Mouse (Mus musculus): Measurements from ENCODE around the gene Ankrd54. TPM values are rescaled to one million over a fixed set of nuclear protein-coding genes. Genes with fewer than 3 reads are reported as not detected.

Ankrd54 gene
- polyA plus RNA-seq, 1 experiment = 36.1 TPM

DNA sequence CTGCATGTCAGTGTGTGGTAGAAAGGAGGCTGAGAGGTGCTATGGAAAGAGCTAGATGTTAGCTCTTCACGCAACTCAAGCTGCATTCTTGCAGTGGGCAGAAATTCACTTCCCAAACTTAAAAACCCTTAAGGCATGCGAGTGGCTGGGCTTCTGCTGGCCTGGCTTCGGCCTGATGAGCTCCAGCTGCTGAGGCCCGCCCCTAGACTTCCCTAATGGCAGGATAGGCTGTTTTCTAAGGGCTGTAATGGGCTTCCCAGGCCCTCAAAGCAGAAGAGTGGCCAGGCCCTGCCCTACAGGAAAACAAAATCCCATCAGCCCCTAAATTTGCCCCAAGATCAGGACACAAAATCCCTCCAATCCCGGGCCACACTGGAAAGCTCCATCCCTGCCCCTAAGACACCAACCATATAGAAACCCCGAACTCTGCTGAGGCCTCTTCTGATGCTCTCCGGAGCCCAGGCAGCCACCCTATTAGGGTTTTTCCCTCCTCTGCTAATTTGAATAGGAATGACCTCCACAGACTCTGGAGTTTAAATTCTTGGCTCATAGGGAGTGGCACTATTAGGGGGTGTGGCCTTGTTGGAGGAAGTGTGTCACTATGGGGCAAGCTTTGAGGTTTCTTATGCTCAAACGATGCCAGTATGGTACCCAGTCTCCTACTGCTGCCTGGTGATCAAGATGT is 2.5 kb upstream of the Ankrd54 start:
- Histone ChIP-seq H3K4me2 (ENCODE audit: low read depth) (no peak overlapping the region), H3K4me3 (no peak overlapping the region), H3K79me2 (ENCODE audit: control insufficient read depth, insufficient read depth) (peaks cover 9% of the 10 kb centered on the region), H3ac (ENCODE audit: control insufficient read depth, insufficient read length) (no peak overlapping the region), H3K27me3 (ENCODE audit: control insufficient read depth, insufficient read depth, insufficient read length) (peaks cover 14% of the 10 kb centered on the region), H3K36me3 (ENCODE audit: control insufficient read depth, insufficient read depth) (peaks cover 2% of the 10 kb centered on the region)
- TF ChIP-seq TCF12 (IDR thresholded peaks at IDR 0.05; ENCODE audit: insufficient read depth, poor library complexity, severe bottlenecking) = no peak
- TF ChIP-seq CEBPB (IDR thresholded peaks at IDR 0.05; ENCODE audit: insufficient read depth, poor library complexity, severe bottlenecking) = no peak
- TF ChIP-seq POLR2AphosphoS2 (IDR thresholded peaks at IDR 0.05; ENCODE audit: insufficient read length, low read depth) = no peak
- no peak for TF ChIP-seq MYOD1 (IDR thresholded peaks at IDR 0.05; ENCODE audit: control insufficient read depth in 1 of 3, insufficient read length in 2 of 3, low read depth in 2 of 3)
- no peak for TF ChIP-seq TCF3 (IDR thresholded peaks at IDR 0.05; ENCODE audit: insufficient read length, low read depth)
- TF ChIP-seq E2F4 (IDR thresholded peaks at IDR 0.05; ENCODE audit: insufficient read depth) = no peak
- TF ChIP-seq MYOG (IDR thresholded peaks at IDR 0.05; ENCODE audit: control insufficient read depth in 1 of 3, insufficient read depth in 1 of 3, insufficient read length in 2 of 3, low read depth in 2 of 3) = no peak
- no peak for TF ChIP-seq SRF (IDR thresholded peaks at IDR 0.05; ENCODE audit: control insufficient read depth, insufficient read length, low read depth)
- no peak for TF ChIP-seq MAX (IDR thresholded peaks at IDR 0.05; ENCODE audit: low read depth)

GRCm38 (mm10) chr15:79063160-79063740 is 557 bp upstream of the Ankrd54 start:
- Histone ChIP-seq H3K36me3 (ENCODE audit: control insufficient read depth, insufficient read depth) (peaks cover 21% of the 10 kb centered on the region), H3K4me2 (ENCODE audit: low read depth) (peak overlapping the region; percentile 90), H3K79me2 (ENCODE audit: control insufficient read depth, insufficient read depth) (peaks cover 9% of the 10 kb centered on the region), H3K27me3 (ENCODE audit: control insufficient read depth, insufficient read depth, insufficient read length) (peaks cover 7% of the 10 kb centered on the region), H3ac (ENCODE audit: control insufficient read depth, insufficient read length) (peak overlapping the region; percentile 21), H3K4me3 (peak overlapping the region; percentile 44)
- TF ChIP-seq MAX (IDR thresholded peaks at IDR 0.05; ENCODE audit: low read depth) (no peak), POLR2A (IDR thresholded peaks at IDR 0.05; ENCODE audit: insufficient read length, low read depth) (no peak), USF1 (IDR thresholded peaks at IDR 0.05; ENCODE audit: low read depth) (no peak), REST (IDR thresholded peaks at IDR 0.05; ENCODE audit: insufficient read depth, insufficient read length) (no peak), POLR2AphosphoS2 (IDR thresholded peaks at IDR 0.05; ENCODE audit: insufficient read length, low read depth) (no peak), TCF3 (IDR thresholded peaks at IDR 0.05; ENCODE audit: insufficient read length, low read depth) (no peak), E2F4 (IDR thresholded peaks at IDR 0.05; ENCODE audit: insufficient read depth) (no peak), MYOD1 (IDR thresholded peaks at IDR 0.05; ENCODE audit: control insufficient read depth in 1 of 3, insufficient read length in 2 of 3, low read depth in 2 of 3) (no peak), CEBPB (IDR thresholded peaks at IDR 0.05; ENCODE audit: insufficient read depth, poor library complexity, severe bottlenecking) (no peak)

- no peaks in the 10 kb centered on the region for H3K27me3 ChIP-seq (ENCODE audit: control insufficient read depth, insufficient read depth, insufficient read length)
- H3ac ChIP-seq (ENCODE audit: control insufficient read depth, insufficient read length) = no peak overlapping the region
- H3K4me2 ChIP-seq (ENCODE audit: low read depth) = peak overlapping the region; percentile 83
- H3K36me3 ChIP-seq (ENCODE audit: control insufficient read depth, insufficient read depth) = peaks cover 41% of the 10 kb centered on the region
- TF ChIP-seq MAX (IDR thresholded peaks at IDR 0.05; ENCODE audit: low read depth) (no peak), REST (IDR thresholded peaks at IDR 0.05; ENCODE audit: insufficient read depth, insufficient read length) (no peak), E2F4 (IDR thresholded peaks at IDR 0.05; ENCODE audit: insufficient read depth) (no peak), SRF (IDR thresholded peaks at IDR 0.05; ENCODE audit: control insufficient read depth, insufficient read length, low read depth) (no peak), CEBPB (IDR thresholded peaks at IDR 0.05; ENCODE audit: insufficient read depth, poor library complexity, severe bottlenecking) (no peak), POLR2A (IDR thresholded peaks at IDR 0.05; ENCODE audit: insufficient read length, low read depth) (no peak), POLR2AphosphoS2 (IDR thresholded peaks at IDR 0.05; ENCODE audit: insufficient read length, low read depth) (no peak), TCF12 (IDR thresholded peaks at IDR 0.05; ENCODE audit: insufficient read depth, poor library complexity, severe bottlenecking) (no peak), USF1 (IDR thresholded peaks at IDR 0.05; ENCODE audit: low read depth) (no peak), MYOG (IDR thresholded peaks at IDR 0.05; ENCODE audit: control insufficient read depth in 1 of 3, insufficient read depth in 1 of 3, insufficient read length in 2 of 3, low read depth in 2 of 3) (no peak)
- peaks cover 9% of the 10 kb centered on the region for H3K79me2 ChIP-seq (ENCODE audit: control insufficient read depth, insufficient read depth)
- no peak overlapping the region for H3K4me3 ChIP-seq
These were observed 1.7 kb downstream of the Ankrd54 start for GRCm38 (mm10) chr15:79060887-79061565.

- H3K4me3 ChIP-seq = no peak overlapping the region
- H3K36me3 ChIP-seq (ENCODE audit: control insufficient read depth, insufficient read depth) = peaks cover 62% of the 10 kb centered on the region
- H3K4me2 ChIP-seq (ENCODE audit: low read depth) = no peak overlapping the region
- no peaks in the 10 kb centered on the region for H3K27me3 ChIP-seq (ENCODE audit: control insufficient read depth, insufficient read depth, insufficient read length)
- peaks cover 9% of the 10 kb centered on the region for H3K79me2 ChIP-seq (ENCODE audit: control insufficient read depth, insufficient read depth)
- TF ChIP-seq POLR2AphosphoS2 (IDR thresholded peaks at IDR 0.05; ENCODE audit: insufficient read length, low read depth) = no peak
- TF ChIP-seq MYOG (IDR thresholded peaks at IDR 0.05; ENCODE audit: control insufficient read depth in 1 of 3, insufficient read depth in 1 of 3, insufficient read length in 2 of 3, low read depth in 2 of 3) = no peak
- TF ChIP-seq REST (IDR thresholded peaks at IDR 0.05; ENCODE audit: insufficient read depth, insufficient read length) = no peak
- TF ChIP-seq E2F4 (IDR thresholded peaks at IDR 0.05; ENCODE audit: insufficient read depth) = no peak
- no peak for TF ChIP-seq POLR2A (IDR thresholded peaks at IDR 0.05; ENCODE audit: insufficient read length, low read depth)
- TF ChIP-seq MAX (IDR thresholded peaks at IDR 0.05; ENCODE audit: low read depth) = no peak
- TF ChIP-seq SRF (IDR thresholded peaks at IDR 0.05; ENCODE audit: control insufficient read depth, insufficient read length, low read depth) = no peak
- no peak for TF ChIP-seq TCF3 (IDR thresholded peaks at IDR 0.05; ENCODE audit: insufficient read length, low read depth)
- TF ChIP-seq CEBPB (IDR thresholded peaks at IDR 0.05; ENCODE audit: insufficient read depth, poor library complexity, severe bottlenecking) = no peak
- TF ChIP-seq MYOD1 (IDR thresholded peaks at IDR 0.05; ENCODE audit: control insufficient read depth in 1 of 3, insufficient read length in 2 of 3, low read depth in 2 of 3) = no peak
- no peak for TF ChIP-seq USF1 (IDR thresholded peaks at IDR 0.05; ENCODE audit: low read depth)
- TF ChIP-seq TCF12 (IDR thresholded peaks at IDR 0.05; ENCODE audit: insufficient read depth, poor library complexity, severe bottlenecking) = no peak
- H3ac ChIP-seq (ENCODE audit: control insufficient read depth, insufficient read length) = no peak overlapping the region
These were observed 4.8 kb downstream of the Ankrd54 start for GRCm38 (mm10) chr15:79057850-79058249.

Data from myocyte (in vitro differentiated cells).